ENCODE assay signal across 10 mouse cellular contexts in genomic region chr15:25589916-25590315, GRCm38 (mm10). TPM values are rescaled to one million over a fixed set of nuclear protein-coding genes. Genes with fewer than 3 reads are reported as not detected.
DNase-seq lines count a peak whose midpoint lies in the region; ATAC-seq lines count a peak whose summit lies in the region.
"Had no signal": no experiment of that assay in that cellular context is flagged by ENCODE, and none has a peak within 500 bp of the region (broad histone marks: within the 10 kb centered on the region; RNA-seq: fewer than 3 reads in every experiment).

No protein-coding gene starts in this region.

- H3K4me2 ChIP-seq in lung, embryonic 16.5 days (ENCODE audit: low read depth, low read length) = no peak overlapping the region
- H3K4me2 ChIP-seq: heart, embryonic 15.5 days; limb, embryonic 15.5 days had no signal

- peaks cover 19% of the 10 kb centered on the region for H3K4me1 ChIP-seq in lung, embryonic 16.5 days (replicated peaks; ENCODE audit: control insufficient read depth, insufficient read depth, low read length)

- H3K4me3 ChIP-seq in lung, embryonic 16.5 days (ENCODE audit: low read length) = no peak overlapping the region
- H3K4me3 ChIP-seq: heart, embryonic 15.5 days; limb, embryonic 15.5 days had no signal

- no peak overlapping the region for H3K9ac ChIP-seq in lung, embryonic 16.5 days (ENCODE audit: low read length)
- H3K9ac ChIP-seq: heart, embryonic 15.5 days; limb, embryonic 15.5 days had no signal

- H3K36me3 ChIP-seq in lung, embryonic 16.5 days (ENCODE audit: control insufficient read depth, insufficient read depth, low read length) = no peaks in the 10 kb centered on the region
- H3K36me3 ChIP-seq: heart, embryonic 15.5 days; limb, embryonic 15.5 days had no signal

- DNase-seq in adrenal gland, adult (ENCODE audit: inconsistent age in 2 of 2, low spot score in 1 of 2) = peak; percentile 88 to 94
- peak; percentile 71 for DNase-seq in adrenal gland, postnatal 25 days
- DNase-seq in kidney, adult 18-20 months = peak; percentile 27
- DNase-seq in retina, postnatal 1 day = no peak
- no peak for DNase-seq in frontal cortex, postnatal 14 days (ENCODE audit: low spot score in 2 of 2)
- DNase-seq in yolk sac, embryonic 10.5 days (ENCODE audit: low spot score) = no peak

- peak overlapping the region; percentile 71 for H3K27ac ChIP-seq in lung, embryonic 16.5 days (ENCODE audit: low read length)
- H3K27ac ChIP-seq: heart, embryonic 15.5 days; limb, embryonic 15.5 days had no signal

- 41% methylated on average over 5 of the region's 5 CpGs for WGBS in lung, embryonic 16.5 days

- no peaks in the 10 kb centered on the region for H3K27me3 ChIP-seq in lung, embryonic 16.5 days (ENCODE audit: control insufficient read depth, insufficient read depth, low read depth, low read length)
- H3K27me3 ChIP-seq: limb, embryonic 15.5 days had no signal

- ATAC-seq in lung, embryonic 16.5 days (ENCODE audit: low read depth) = peak; percentile 94
- ATAC-seq in erythroblast, adult 5-6 weeks (replicated peaks; ENCODE audit: low FRiP score, poor library complexity, severe bottlenecking) = no peak

- H3K9me3 ChIP-seq in lung, embryonic 16.5 days (ENCODE audit: control insufficient read depth, low read length) = no peaks in the 10 kb centered on the region
- H3K9me3 ChIP-seq: heart, embryonic 15.5 days; limb, embryonic 15.5 days had no signal

RNA-seq across cellular contexts. Expression of gene Myo10, which starts 32.4 kb away (rescaled TPM):
- total RNA-seq in adrenal gland, postnatal 25 days (2021) = 92.8 and 107 TPM in 2 replicates
- 29.3 and 33.2 TPM in 2 replicates for polyA plus RNA-seq in lung, embryonic 16.5 days (2015; fragmentation: Nextera tagmentation; extraction: Ambion mirVana)
- total RNA-seq in erythroblast, adult 5-6 weeks (2015; ENCODE audit: low replicate concordance) = 1.7 and 2.1 TPM in 2 replicates
- total RNA-seq in erythroblast, adult 5-6 weeks (2017; ENCODE audit: low replicate concordance) = 5.9 and 6.0 TPM in 2 replicates

Comparison
In these comparisons a context has a peak if more than half of its experiments do, and no peak if none do; other contexts are left out.
1. DNase-seq: peak in adrenal gland, adult (2 of 2), adrenal gland, postnatal 25 days (single experiment) and kidney, adult 18-20 months (single experiment); none in retina, postnatal 1 day (single experiment), frontal cortex, postnatal 14 days (0 of 2) and yolk sac, embryonic 10.5 days (single experiment).
2. RNA of gene Myo10, which starts 32.4 kb away (total RNA-seq): 92.8 to 107 TPM in adrenal gland, postnatal 25 days; 1.7 to 6.0 TPM in erythroblast, adult 5-6 weeks; every median in the first group is over 10 times any median in the second.